Mouse (Mus musculus): ENCODE measurements at regions not wholly inside any gene's neighbourhood (a gene's known extent, or its start where the extent isn't known, plus 50 kb on each side); places are given as distances from the start of the nearest gene placed in this dataset.

DNA sequence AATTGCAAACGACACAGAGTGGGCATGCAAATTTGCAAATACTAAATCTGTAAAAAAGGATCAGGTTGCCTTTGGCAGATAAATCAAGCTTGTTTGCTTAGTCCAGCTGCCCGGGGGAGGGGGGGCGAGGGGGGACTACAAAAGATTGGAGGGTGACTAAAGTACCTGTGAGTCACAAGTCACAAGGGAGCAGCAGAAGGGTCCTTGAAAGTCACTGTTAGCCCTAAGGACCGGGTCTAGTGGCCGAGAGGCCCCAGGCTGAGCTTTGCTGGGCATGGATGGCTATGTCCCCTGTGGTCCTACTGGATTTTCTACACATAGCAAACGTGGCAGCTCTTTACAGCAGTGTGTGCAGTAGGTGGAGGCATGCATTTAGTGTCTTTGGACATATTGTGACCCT, 118.4 kb upstream of the Pitx1 start:
- no peak for DNase-seq

DNA sequence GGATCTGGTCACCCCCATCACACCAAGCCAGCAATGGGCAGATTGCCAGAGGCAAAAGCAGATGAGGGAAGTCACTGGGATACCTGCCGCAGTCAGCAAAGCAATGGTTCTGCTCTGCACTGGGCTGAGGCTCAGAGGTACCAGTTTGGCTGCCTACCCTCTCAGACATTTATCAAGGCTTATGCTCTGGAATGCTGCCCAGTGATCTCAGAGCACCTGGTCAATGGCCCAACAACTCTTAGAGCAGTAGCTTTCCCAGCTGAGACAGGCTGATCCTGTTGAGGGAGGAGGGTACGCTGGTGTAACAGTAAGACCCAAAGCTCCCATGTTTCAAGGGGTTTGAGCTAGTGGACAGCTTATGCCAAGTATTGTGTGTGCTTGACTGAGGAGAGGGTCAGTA, 117.4 kb upstream of the Pitx1 start:
- DNase-seq, result no peak

DNA sequence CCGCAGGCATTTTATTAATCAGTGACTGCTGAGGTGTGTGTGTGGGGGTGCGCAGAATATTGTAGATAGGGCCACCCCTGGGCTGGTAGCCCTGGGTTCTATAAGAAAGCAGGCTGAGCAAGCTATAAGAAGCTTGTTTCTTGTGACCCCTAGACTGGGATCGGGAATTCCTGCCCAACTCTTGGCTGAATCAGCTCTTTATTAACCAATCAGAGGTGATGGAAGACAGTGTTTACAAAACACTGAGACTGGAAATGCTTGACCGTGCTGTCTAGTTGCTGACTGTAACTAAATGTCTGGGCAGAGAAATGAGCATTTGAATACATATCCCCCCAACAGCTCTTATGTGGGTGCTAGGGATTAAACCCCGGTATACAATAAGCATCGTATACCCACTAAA, 114.8 kb upstream of the Pitx1 start:
- no peak for DNase-seq

DNA sequence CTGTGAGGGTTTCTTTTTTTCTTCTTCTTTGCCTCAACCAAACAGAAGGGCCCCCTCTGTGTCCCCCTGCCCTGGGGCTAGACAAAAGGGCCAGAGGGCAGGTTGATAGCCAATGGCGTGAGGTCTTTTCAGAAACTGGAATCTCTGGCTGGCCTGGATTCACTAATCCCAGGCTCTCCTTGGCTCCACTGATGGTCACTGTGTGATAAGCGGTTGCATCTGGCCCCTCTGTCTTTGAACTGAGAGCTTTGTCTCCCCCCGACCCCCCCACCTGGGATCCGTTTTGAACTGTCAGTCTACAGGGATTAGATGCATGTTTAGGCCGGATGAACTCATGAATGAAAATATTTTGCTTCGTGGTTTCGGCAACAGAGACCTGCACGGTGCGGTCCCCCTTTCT, 112.6 kb upstream of the Pitx1 start:
- no peak for DNase-seq

DNA sequence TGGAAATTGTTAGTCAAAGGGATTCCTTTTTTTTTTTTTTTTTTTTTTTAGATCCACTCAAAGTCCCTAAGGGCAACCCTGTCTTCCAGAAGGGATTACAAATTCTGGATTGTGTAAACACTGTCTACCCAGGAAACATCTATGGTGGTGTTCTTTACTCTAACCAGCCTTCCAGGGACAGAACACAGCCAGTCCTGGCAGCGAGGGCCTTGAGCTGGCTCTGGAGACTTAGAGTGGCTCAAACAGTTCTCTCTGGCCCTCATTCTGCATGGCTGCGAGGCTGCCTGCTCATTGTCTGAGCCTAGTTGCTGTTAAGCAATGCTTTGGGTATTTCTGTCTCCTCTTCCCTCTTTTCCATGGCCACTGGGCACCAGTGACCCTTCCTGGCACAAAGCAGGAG, 112.2 kb upstream of the Pitx1 start:
- DNase-seq, result no peak

DNA sequence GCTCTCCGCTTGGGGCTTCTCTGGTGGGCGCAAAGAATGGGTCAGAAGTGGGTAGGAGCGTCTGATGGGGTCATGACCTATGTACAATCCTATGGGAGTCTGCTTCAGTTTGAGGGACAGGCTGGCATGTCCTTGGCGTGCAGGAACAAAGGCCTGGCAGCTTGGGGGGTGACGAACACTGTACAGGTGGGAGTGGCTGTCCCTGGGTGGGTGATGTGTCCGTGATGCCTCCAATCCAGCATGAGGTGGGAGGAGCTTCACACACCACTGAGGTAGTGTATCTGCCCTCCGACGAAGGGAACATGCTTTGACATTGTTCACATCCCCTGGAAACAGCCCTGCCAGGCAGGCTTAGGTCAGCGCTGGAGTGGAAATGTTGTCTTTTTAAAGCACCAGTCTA, 101.4 kb upstream of the Pitx1 start:
- no peak for DNase-seq

DNA sequence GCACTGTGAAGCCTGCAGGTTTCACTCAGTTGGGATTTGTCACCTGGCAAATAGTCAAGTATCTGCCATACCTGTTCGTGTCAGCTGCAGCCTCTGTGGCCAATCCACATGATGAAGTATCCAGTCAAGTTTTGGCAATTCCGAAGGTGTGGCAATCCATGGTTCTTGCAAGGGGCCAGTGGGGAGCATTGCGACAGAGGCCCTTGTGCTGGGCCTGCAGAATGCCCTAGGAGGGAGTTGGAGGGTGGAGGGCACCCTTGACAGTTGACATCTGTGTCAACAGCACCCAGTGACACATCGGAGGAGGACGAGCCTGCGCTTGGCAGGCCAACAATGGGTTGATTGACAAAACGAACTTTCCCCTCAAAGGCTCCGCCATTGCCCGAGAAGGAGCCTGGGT, 101.0 kb upstream of the Pitx1 start:
- DNase-seq, result no peak

DNA sequence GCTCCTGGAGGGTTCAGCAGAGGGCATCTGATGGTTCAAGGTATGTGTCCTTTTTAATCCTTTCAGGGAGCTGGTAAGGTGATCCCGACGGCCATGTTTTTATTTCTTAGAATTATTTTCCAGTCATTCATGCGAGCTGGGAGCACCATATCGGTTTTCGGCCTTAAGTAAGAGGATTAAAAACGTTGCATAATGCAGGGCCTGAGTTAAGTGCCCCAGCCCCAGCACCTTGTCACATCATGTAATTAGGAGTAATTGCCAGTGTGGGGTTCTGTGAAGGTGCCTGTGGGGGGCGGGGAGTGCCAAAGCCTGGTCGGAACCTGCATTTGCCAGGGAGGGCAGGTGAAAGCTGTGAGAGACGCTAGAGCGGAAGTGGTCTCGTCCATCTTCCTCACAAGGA, 94.6 kb upstream of the Pitx1 start:
- DNase-seq, result no peak

DNA sequence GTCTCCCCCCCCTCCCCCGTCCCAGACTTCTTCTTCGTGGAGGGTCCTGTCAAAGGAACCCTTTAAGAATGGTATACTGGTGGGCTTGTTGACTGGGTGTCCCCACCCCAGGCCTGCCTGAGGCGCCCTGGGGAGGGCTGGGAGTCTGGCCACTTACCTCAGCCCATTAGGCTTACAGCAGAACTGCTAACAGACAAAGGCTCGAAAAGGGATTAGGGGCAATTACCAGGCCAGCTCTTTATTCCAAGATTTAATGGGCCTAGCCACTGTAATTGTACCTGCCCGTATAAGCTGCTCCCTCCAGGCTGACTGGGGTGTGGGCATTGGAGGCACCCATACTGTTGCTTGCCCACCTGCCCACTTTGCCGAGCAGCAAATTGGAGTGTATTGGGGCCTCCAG, 93.8 kb upstream of the Pitx1 start:
- no peak for DNase-seq

DNA sequence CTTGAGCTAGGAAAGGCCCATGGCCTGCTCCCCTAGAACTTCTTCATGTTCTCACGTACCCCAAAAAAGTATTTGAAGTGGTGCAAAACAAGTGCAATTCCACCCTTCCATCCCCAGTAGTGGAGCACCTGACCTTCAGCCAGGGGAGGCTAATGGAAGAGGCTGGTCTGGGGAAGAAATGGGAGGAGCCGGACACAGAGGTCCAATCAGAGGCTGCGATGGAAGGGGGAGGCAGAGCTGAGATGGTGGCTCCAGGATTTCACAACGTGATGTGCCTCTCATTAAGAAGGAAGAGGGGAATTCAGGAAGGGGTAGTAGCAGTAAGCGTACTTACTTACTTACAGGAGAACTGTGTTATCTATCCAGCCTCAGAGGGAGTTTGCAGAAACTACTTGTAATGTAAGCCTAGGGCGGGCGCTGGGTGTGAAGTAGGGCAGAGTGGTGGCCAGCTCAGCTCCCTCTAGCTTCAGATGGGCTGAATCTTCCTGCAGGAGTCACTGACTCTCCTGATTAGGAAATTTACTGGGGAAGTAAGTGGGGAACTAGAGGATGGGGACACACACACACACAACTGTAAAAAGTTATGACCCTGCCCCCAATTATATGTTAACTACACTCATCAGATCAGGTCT, 87.6 kb upstream of the Pitx1 start:
- no peak for DNase-seq

DNA sequence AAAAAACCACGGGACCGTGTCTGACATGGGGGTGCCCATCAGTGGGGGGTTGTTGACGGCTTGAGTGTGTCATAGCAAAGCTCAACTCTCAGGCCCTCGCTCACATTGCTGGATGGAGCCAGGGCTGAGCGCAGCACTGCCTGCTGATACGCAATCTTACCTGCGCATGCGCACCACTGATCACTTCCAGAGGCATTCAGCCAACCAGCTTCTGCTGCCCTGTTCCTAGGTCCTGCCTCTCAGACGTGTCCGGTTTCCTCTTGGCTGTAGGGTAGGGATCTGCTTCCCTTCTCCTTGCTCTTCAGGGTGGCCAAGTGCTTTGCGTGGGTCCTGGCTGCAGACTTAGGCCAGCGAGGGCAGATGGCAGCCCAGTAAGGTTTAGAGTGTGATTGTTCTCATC, 81.3 kb upstream of the Pitx1 start:
- DNase-seq, result no peak

DNA sequence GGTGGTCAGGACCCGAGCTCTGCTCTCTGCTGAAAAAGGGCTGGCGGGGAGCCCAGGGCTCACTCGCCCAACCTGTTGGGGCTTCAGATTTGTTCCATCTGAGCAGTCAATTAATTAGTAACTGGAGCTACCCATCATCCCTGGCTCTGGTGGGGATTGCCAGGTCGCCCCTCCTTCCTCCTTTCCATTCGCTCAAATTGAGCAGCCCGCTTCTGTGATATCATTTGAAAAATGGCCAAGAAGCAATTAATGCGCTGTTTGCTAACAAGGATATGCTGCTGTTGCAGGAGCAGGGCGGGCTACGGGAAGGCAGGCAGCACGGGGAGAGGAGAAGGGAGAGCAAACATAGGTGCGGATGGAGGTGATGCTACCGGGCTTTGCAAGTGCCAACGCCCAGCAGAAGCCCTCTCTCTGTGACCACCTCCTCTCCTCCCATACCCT, 76.3 kb upstream of the Pitx1 start:
- DNase-seq, result no peak

DNA sequence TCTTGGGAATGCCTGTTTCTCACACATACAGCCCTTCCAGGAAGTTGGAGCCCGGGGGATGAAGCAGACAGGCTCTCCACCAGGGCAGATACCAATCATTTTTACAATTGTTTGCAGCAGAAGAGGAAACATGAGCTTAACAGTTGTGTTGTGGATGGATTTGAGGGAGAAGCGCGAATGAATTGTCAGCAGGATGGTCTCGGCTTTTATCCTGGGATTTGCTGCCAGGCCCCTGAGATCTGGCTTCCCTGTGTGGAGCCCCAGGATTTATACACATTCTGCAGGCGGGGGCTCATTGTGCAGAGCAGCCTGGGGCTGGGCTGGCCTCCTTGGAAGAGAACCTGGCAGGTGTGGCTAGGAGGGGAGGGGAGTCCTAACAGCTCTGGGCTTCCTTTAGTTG, 73.9 kb upstream of the Pitx1 start:
- DNase-seq, result no peak

DNA sequence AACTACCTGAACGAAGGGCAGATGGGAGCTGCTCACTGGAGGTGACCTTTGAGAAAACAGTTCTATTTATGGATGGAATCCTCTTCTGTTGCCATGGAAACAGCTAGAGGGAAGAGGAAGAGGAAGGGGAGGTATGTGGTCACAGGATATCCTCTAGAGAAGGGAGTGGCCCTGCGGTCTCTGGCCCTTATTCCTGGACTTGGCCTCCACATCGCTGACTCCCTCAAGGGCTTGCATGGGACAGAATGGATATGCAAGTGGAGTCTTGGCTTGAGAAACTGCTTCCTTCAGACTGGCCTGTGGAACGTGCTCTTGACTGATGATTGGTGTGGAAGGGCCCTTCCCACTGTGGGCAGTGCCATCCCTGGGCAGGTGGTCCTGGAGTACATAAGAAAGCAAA, 68.9 kb upstream of the Pitx1 start:
- no peak for DNase-seq

DNA sequence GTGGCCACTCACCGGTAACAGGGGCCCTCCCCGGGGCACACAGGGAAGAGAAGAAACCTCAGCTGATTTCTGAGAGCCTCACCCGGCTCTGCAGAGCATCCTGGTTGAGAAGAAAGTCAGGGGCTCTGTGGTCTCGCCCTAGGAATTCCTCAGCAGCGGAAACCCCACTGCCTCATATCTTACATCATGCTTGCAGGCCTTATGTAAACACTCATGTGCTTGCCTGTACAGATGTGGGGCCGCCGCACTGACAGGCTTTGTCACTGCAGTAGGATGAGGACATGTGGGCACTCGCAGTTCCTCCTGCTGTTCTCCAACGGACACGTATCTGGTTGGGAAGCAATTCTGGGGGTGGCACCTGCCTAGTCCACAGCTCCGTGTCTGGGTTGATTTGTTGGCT, 66.3 kb upstream of the Pitx1 start:
- no peak for DNase-seq

DNA sequence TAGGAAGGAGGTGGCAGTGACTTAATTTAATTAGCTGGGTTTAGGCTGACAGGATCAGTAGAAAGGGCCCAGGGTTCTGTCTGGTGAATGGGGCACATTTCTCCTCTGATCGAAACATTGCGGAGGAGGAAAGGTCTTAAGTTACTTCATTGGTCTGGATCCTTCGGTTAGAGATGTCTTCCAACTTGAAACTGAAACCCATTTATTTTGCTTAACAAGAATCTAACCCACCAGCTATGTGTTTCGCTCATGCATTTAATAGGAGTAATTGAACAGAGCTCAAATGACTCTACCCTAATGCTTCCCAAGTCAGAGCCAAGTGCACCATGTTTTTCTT, 64.2 kb upstream of the Pitx1 start:
- no peak for DNase-seq

DNA sequence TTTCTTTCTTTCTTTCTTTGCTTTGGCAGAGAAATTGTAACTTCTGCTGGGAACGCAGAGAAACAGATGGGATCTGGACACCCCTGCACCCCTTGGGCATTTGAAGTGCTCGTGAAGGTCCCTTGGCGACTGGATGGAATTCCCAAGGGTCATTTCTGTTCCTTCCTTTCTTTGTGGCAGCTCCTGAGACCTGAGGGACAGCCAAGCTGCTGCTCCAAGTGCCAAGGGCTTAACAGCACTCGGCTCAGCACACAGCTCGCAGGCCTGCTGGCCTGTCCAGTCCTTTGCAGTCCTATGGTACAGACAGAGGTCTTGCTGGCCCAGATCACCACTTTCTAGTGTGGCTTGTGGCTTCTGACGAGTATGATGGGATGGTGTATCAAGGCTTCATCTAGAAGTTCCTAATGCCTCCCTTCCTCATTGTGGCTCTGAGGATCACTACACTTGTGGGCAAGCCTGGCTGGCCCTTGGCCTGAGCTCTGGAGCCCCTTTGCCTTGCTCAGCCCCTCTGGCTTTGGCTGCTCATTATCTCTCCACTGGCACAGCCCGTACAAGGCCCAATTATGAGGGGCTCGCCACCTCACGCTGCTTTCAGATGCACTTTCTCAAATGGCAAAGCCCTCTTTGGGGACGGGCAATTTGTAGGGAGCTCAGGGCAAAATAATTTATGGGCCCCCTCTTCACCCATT, 63.7 kb upstream of the Pitx1 start:
- no peak for DNase-seq

DNA sequence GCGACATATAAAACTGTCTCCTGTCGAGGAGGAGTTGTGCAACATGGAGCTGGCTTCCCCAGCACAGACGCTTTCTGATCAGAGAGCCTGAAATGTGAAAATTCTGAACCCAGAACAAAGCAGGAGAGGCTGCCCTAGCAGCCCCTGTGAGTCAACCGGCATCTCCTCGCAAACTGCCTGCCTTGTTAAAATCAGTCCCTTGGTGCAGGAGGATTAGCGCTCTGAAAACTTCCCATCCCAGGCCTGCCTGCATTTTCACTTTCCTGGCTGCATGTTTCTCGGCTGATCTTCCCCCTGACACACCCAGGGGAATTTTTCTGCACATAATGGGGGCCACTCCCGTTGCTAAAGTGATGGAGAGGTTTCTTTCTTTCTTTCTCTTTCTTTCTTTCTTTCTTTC, 63.0 kb upstream of the Pitx1 start:
- DNase-seq, result no peak

DNA sequence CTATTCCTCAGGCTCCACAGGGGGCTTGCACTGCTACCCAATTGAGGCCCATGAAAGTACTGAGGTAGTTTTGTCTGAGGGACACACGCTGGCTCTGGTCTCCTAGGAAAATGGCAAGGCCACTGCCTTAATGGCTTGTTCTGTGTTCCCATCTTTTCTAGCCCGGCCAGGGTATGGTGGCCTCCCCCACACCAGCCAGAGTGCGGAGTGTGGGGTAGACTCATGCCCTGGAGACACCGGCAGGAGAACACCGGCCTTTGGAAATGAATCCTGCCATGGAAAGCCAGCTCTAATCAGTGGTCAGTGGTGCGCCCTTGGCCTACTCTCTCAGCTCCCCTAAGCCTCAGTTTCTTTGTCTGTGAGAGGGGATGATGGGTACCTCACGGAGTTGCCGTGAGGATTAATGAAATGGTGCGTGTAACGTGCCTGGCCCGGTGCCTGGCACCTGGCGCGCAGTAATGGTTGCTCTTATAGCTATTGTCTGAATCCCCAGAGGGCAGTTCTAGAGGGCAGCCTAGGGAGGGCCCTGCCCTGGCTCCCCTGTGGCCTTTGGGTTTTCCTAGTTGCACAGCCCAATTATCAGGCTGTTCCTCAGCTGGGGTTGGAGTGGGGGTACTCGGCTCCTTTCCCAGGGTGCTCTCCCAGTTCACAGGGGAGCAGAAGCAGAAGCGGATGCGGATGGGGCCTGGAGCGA, 62.4 kb upstream of the Pitx1 start:
- no peak for DNase-seq

DNA sequence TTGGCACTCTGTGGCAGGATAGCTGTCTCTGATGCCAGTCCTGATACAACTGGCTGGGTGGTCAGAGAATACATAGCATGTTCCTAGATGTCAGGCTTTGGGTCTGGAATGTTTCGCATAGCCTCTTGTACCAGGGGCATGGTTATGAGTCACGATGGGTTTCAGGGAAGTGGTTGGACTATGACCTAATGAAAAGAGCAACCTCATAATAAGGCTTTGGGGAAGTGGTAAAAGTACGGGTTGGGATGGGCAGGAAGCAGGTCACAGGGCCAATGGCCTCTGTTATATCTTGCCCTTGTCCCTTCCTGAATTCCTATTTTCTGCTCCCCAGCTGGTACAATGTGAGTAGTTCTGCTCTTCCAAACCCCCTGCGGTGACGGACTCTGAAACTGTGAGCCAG, 59.5 kb upstream of the Pitx1 start:
- no peak for DNase-seq

DNA sequence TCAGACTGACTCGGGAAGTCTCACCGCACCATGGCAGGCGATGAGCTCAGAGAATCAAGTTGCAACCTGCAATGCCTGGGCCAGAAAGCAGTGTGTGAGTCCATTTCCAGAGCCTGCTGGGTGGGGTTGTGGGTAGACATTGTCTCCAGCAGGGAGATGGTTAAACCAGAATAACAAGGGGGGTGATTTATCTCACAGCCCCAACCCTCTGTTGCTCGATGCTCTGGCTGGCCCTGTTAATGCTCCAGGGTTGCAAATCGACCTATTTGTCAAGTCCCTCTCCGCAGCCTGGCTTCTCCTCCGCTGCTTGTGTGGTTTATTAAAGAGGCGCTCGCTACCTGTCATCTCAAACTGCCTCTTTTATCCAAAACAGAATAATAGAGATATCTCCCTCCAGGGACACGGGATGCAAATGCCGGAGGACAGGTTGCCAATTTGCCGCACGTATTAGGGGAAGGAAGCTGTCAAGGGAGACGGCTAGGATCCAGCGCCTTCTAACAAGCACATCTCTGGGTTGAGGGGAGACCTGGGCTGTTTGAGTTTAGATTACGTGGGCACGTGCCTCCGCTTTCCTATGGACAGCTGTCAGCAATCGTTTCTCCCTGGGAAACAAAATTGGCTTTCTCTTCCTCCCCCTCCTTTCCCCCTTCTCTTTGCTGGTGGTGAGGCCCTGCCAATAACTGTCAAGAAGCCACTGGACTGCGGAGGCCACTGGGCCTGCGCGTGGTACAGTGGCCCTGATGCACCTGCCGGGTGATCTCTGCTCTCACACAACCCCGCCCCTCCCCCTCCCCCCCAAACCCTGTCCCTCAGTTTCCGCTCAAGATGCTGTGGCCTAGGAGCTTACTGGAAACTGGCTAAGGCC, 57.4 kb upstream of the Pitx1 start:
- no peak for DNase-seq

DNA sequence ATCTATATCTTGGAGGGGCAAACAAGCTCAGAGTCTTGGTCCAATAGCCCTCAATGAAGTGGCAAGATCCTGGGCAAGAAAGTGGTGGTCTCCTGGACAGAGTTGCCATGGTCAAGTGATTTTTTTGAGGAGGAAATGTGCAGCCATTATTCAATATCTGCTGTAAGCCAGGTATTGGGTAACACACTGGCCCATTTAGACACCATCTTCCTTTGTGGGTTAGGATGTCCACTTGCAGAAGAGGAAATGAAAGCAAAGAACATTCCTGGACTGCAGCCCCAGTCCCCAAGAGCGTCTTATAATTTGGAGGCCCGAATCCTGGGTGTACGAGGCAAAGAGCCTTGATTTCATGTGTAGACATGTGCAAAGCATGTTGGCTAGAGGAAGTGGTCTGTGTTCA, 56.3 kb upstream of the Pitx1 start:
- no peak for DNase-seq

DNA sequence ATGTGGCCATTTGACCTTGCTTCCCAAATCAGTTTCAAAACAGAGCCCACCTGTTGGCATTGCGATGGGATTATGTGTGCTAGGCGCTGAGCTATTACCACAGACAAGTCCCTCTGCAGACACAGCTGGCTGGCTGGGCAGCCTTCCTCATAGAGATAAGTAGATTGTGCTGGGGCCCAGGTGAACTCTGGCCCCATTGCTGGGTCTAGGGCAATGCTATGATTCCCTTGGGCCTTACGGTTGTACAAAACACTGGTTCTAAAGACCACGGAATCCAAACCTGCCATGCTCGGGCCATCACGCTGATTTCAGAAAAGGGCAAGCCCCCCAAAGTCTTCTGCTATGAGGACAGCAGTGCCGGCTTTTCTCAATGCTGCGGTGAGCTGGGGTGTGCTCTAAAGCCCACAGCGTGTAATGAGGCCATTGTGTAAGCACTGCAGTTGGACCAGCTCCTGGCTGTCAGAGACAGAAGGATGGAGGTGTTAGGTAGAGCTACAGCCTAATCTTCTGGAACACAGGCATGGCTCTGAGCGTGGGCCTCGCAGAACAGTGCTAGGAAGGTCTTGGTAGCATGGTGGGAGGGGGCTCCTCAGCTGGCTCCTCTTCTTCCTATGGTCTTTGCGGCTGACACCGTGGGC, 51.2 kb upstream of the Pitx1 start:
- no peak for DNase-seq

Data from thymus, postnatal 14 days (tissue).